Mouse (Mus musculus): ENCODE measurements at regions not wholly inside any gene's neighbourhood (a gene's known extent, or its start where the extent isn't known, plus 50 kb on each side); places are given as distances from the start of the nearest gene placed in this dataset.

DNA sequence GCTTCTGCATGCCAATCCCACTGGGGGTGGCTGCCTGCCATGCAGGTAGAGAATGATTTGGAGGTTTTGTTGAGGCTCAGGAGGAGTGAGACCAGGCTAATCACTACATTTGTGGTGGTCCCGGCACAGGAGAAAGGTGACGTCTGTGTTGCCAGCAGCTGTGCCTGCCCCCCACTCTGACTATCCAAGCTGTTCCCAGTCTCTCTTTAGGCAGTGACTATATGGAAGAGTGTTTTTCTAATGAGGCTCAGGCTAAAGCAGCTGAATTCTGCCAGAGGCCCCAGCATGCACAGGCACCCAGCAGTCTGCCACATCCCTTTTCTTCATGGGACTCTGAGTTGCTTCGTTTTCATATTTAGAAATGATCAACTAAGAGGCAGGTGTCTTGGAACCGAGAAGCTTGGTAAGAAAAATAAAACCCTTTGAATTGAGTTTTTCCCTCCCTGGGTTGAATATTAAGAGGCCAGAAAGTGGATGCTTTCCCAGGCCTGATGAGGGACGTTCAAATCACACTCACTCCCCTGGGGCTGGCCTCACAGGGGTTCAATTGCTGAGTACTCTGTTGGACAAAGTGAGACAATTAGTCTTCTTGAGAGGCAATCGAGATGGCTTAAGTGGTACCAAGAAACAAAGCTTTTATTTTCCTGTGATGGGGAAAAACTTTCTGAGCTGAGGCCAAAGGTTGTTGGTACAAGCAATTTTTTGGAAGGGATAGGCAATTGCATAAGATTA, 82.5 kb upstream of the Dab1 start:
- no peak overlapping the region for H3K4me3 ChIP-seq
- H3K27ac ChIP-seq = no peak overlapping the region
- DNase-seq (ENCODE audit: extremely low spot score in 1 of 2, low spot score in 2 of 2) = no peak
- no peak for TF ChIP-seq CTCF (IDR thresholded peaks at IDR 0.05)
- intact Hi-C loops (cut with DNase I) = no loop called here

DNA sequence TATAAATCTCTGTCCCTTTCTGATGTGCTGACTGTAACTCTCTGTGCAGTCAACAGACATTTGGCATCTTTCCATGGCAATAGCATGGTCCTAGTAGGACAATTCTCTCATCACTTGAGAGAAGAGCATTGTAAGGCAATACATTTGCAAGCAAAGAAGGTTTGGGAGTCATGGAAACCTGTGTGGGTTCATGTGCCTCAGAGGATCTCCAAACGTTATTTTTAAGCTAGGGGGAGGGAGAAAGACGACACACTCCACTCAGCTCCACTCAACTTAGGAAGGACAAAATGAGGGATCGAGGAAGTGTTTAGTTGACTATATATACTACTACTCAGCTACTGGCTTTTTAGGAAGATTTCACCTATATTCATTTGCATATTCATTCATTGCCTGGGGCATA, 78.2 kb upstream of the Dab1 start:
- intact Hi-C loops (cut with DNase I) = no loop called here
- no peak overlapping the region for H3K4me3 ChIP-seq
- no peak for DNase-seq (ENCODE audit: extremely low spot score in 1 of 2, low spot score in 2 of 2)
- TF ChIP-seq CTCF (IDR thresholded peaks at IDR 0.05) = no peak
- H3K27ac ChIP-seq = no peak overlapping the region

DNA sequence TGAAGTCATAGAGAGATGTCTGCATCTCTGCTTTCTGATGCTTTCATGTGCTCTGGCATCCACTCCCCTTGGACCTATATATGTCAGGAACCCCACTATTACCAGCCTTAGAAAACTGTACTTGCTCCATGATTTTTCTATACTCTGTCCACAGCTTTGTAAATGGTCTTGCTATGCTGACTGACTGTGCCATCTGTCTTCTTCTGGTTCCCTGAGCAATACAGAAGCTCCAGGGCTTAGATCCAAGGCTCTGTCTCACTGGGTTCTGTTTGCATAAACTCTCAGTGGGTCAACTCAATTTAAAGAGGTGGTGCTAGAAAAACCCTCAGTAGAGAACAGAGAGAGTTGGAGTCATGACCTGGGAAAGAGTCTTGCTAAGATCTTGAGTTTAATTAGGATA, 71.9 kb upstream of the Dab1 start:
- no peak for TF ChIP-seq CTCF (IDR thresholded peaks at IDR 0.05)
- DNase-seq (ENCODE audit: extremely low spot score in 1 of 2, low spot score in 2 of 2) = no peak
- H3K4me3 ChIP-seq = no peak overlapping the region
- intact Hi-C loops (cut with DNase I) = no loop called here
- no peak overlapping the region for H3K27ac ChIP-seq

DNA sequence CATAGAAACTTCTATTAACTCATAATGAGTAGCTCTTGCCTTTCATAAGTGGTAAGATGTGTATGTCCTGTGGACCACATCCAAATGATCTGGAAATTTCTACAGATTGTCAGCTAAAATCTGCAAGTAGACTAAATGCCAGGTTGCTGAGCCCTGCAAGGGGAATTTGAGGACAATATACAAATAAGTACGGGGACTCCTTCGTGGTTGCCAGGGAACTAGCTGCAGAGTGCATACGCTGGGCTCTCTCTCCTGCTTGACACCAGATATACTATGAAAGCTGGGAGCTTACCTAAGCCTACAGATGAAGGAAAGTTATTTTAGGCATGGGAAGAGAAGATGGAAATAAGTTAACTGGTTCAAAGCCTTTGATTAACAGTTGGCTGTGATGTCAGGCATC, 66.7 kb upstream of the Dab1 start:
- intact Hi-C loops (cut with DNase I) = no loop called here
- TF ChIP-seq CTCF (IDR thresholded peaks at IDR 0.05) = no peak
- DNase-seq (ENCODE audit: extremely low spot score in 1 of 2, low spot score in 2 of 2) = no peak
- no peak overlapping the region for H3K27ac ChIP-seq
- no peak overlapping the region for H3K4me3 ChIP-seq

DNA sequence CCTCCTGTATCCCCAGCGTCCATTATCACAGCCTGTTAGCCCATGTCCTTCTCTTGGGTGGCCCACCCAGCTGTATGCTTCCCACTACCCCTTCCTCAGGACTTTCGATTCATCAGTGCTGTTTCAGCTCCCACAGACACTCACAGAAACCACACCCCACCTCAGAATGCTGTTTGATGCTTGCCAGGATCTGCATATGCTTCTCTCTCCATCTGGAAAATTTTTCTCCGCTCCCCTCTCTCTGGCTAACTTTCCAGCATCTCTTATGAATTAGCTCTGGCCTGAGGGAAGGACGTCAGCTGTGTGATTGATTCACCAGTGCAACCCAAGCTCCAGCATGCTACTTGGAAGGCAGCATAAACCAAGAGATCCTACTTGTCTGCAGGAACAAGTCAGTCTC, 66.0 kb upstream of the Dab1 start:
- DNase-seq (ENCODE audit: extremely low spot score in 1 of 2, low spot score in 2 of 2) = no peak
- Histone ChIP-seq H3K27ac (no peak overlapping the region), H3K4me3 (no peak overlapping the region)
- intact Hi-C loops (cut with DNase I) = no loop called here
- TF ChIP-seq CTCF (IDR thresholded peaks at IDR 0.05) = no peak

DNA sequence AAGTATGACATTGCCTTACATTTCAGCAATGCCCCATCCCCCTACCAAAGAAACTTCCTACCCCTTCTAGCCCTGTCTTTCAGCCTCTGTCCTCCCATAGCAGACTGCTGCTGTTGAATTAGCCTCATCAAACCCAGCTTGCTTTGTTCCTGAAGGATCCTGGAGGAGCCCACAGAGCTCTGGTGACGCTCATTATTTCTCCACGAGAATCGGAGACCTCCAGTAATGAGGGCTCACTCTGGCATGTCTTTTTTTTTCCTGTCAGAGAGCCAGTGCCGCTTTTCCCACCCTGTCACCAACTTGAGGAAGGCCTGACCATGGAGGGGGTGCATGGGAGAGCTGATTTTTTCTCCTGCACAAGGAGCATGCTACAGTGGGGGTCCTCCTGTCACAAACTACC, 64.6 kb upstream of the Dab1 start:
- no peak for DNase-seq (ENCODE audit: extremely low spot score in 1 of 2, low spot score in 2 of 2)
- intact Hi-C loops (cut with DNase I) = no loop called here
- Histone ChIP-seq H3K4me3 (no peak overlapping the region), H3K27ac (no peak overlapping the region)
- TF ChIP-seq CTCF (IDR thresholded peaks at IDR 0.05) = no peak

Small RNAs in the stretch of these regions (microRNA-seq; reads per million reads assigned to microRNA genes)
- gene Gm23064 = 0 reads per million in 2 experiments

Data from left cerebral cortex, adult 2 months (tissue).